Mouse (Mus musculus) ES-Bruce4 (cell line): ENCODE data around the gene Ap1ar.

ENCODE experiments used
- CTCF ChIP-seq: IDR thresholded peaks from one replicate; pipeline ENCODE4 v1.8.1; 2011; ENCODE audit warnings: low read depth, low read length
- EP300 ChIP-seq: IDR thresholded peaks from 2 replicates; pipeline ENCODE4 v1.6.1; 2011; ENCODE audit warnings: low read depth, low read length; ENCODE audit not compliant: insufficient read depth
- POLR2A ChIP-seq: IDR thresholded peaks from one replicate; pipeline ENCODE4 v1.8.1; 2011; ENCODE audit warnings: low read length; ENCODE audit not compliant: insufficient read depth

GRCm38 (mm10) chr3:127804439-127804838 lies 32.9 kb downstream of the Ap1ar start:
- TF ChIP-seq CTCF: no peak
- TF ChIP-seq POLR2A: no peak
- no peak for TF ChIP-seq EP300
